Mouse (Mus musculus) liver, embryonic 16.5 days (tissue): ENCODE results near the gene Ptprn. TPM values are rescaled to one million over a fixed set of nuclear protein-coding genes. Genes with fewer than 3 reads are reported as not detected.

Experiments used
- ATAC-seq: fragments of 200-750 bp; cut with Nextera tagmentation; 2 replicates; pipeline ENCODE4 v1.8.0; 2017; ENCODE audit warnings: low read depth, mild to moderate bottlenecking, moderate number of reproducible peaks, moderate library complexity
- H3K27ac ChIP-seq: fragments of 300-500 bp; sonication (generic); 2 replicates; pipeline ENCODE4 v1.5.1; 2014; ENCODE audit warnings: mild to moderate bottlenecking, low read length
- H3K27me3 ChIP-seq: fragments of 300-500 bp; sonication (generic); 2 replicates; pipeline ENCODE4 v1.6.1; 2014; ENCODE audit warnings: low read depth, low read length, mixed read lengths; ENCODE audit not compliant: control insufficient read depth, insufficient read depth
- H3K36me3 ChIP-seq: fragments of 300-500 bp; sonication (generic); 2 replicates; pipeline ENCODE4 v1.6.1; 2014; ENCODE audit warnings: mild to moderate bottlenecking; ENCODE audit not compliant: control insufficient read depth, insufficient read depth
- H3K4me1 ChIP-seq: fragments of 300-500 bp; sonication (generic); 2 replicates; pipeline ENCODE4 v1.6.1; 2014; ENCODE audit warnings: low read depth, low read length, mixed read lengths; ENCODE audit not compliant: control insufficient read depth
- H3K4me2 ChIP-seq: fragments of 300-500 bp; sonication (generic); 2 replicates; pipeline ENCODE4 v1.6.1; 2014; ENCODE audit warnings: low read depth, low read length, mixed read lengths
- H3K4me3 ChIP-seq: fragments of 300-500 bp; sonication (generic); 2 replicates; pipeline ENCODE4 v1.5.1; 2014; ENCODE audit warnings: low read depth, mild to moderate bottlenecking, low read length
- H3K9ac ChIP-seq: fragments of 300-500 bp; sonication (generic); 2 replicates; pipeline ENCODE4 v1.6.1; 2014; ENCODE audit warnings: low read depth, low read length
- H3K9me3 ChIP-seq: fragments of 300-500 bp; sonication (generic); replicated peaks from 2 replicates; pipeline ENCODE4 v1.6.1; 2016; ENCODE audit warnings: low read length; ENCODE audit not compliant: control insufficient read depth
- WGBS: fragments of 180-500 bp; shearing (Covaris S2); extraction: QIAGEN DNeasy Blood & Tissue Kit; methylation state at CpG from one replicate; pipeline ENCODE4 v1.1.7; 2014; ENCODE audit not compliant: insufficient replicate concordance; 5-methylcytosine and 5-hydroxymethylcytosine counted together
- polyA plus RNA-seq: library from polyadenylated mRNA; unstranded; fragments of >200 nt; fragmentation: Nextera tagmentation; extraction: Ambion mirVana; gene quantifications from 2 replicates; pipeline ENCODE4 v1.2.1, GENCODE M21; 2015

Gene Ptprn
- polyA plus RNA-seq, 1 experiment from 2014 or later, result 0.11 TPM

DNA sequence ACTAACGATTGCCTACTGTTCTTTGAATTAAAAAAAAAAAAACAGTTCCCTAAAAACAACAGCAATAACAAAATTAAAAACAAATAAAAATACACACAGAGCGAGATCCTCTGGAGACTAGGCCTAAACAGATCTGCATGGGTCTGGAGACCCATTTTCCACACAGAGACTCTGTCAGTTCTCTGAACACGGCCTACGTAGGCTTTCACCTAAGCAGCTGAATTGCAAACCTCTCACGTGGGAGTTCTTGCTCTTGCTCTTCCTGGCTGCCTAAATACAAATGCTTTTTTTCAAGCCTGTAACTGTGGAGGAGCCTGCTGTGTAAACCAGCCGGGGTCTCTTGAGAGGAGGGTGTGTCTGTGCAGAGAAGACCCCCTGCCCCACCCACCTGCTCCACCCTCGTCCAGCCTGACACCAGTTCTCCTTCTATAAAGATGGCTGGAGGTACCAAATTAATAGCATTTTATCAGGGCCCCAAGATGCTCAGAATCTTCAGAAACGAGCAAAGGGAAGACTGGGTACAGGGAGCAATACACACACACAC, 25.7 kb upstream of the Ptprn start:
- H3K4me2 ChIP-seq, result no peak overlapping the region
- no peaks in the 10 kb centered on the region for H3K9me3 ChIP-seq
- H3K27ac ChIP-seq, result no peak overlapping the region
- no peaks in the 10 kb centered on the region for H3K36me3 ChIP-seq
- H3K4me1 ChIP-seq, result no peaks in the 10 kb centered on the region
- ATAC-seq, result no peak
- 46% methylated on average over 8 of the region's 8 CpGs for WGBS
- no peaks in the 10 kb centered on the region for H3K27me3 ChIP-seq
- H3K9ac ChIP-seq, result no peak overlapping the region
- H3K4me3 ChIP-seq, result no peak overlapping the region

GRCm38 (mm10) chr1:75289376-75289775, 25.1 kb upstream of the Ptprn start:
- WGBS, result 27% methylated on average over 7 of the region's 7 CpGs
- no peak for ATAC-seq

DNA sequence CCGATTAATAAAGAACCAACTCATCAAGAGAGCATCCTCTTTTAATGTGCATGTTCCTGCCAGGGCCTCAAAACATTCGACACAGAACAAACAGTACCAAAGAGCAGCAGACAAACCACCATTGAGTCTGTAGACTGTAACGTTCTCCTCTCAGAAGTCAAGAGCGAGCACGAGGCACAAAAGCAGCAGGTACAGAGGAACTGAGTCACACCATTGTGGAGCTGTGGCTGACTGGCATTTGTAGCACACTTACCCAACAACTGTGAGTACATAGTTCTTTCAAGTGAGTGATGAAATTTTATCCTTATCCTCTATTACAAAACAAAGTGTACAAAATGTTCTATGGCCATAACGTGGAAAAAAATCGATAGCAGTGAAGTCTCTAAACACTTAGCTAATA, 20.6 kb upstream of the Ptprn start:
- Histone ChIP-seq H3K27me3 (no peaks in the 10 kb centered on the region), H3K4me1 (no peaks in the 10 kb centered on the region), H3K27ac (no peak overlapping the region), H3K36me3 (no peaks in the 10 kb centered on the region), H3K9ac (no peak overlapping the region), H3K4me3 (no peak overlapping the region), H3K4me2 (no peak overlapping the region), H3K9me3 (no peaks in the 10 kb centered on the region)
- ATAC-seq, result no peak
- WGBS, result 60% methylated on average over 7 of the region's 7 CpGs

More at GRCm38 (mm10) chr1:75289376-75289775, 25.1 kb upstream of the Ptprn start:
- Histone ChIP-seq H3K27ac (no peak overlapping the region), H3K4me3 (no peak overlapping the region), H3K9me3 (no peaks in the 10 kb centered on the region), H3K9ac (no peak overlapping the region), H3K4me2 (no peak overlapping the region), H3K4me1 (no peaks in the 10 kb centered on the region), H3K27me3 (no peaks in the 10 kb centered on the region), H3K36me3 (no peaks in the 10 kb centered on the region)

GRCm38 (mm10) chr1:75283017-75283416, 18.7 kb upstream of the Ptprn start:
- H3K9ac ChIP-seq, result no peak overlapping the region
- H3K9me3 ChIP-seq, result no peaks in the 10 kb centered on the region
- no peak overlapping the region for H3K4me2 ChIP-seq
- H3K36me3 ChIP-seq, result no peaks in the 10 kb centered on the region
- ATAC-seq, result no peak
- 57% methylated on average over 5 of the region's 5 CpGs for WGBS
- H3K4me3 ChIP-seq, result no peak overlapping the region
- H3K27me3 ChIP-seq, result no peaks in the 10 kb centered on the region; the same call in none of the 2 replicates
- no peak overlapping the region for H3K27ac ChIP-seq
- no peaks in the 10 kb centered on the region for H3K4me1 ChIP-seq

- ATAC-seq, result no peak
- Histone ChIP-seq H3K4me3 (no peak within 1 kb of the TSS), H3K4me2 (no peak within 1 kb of the TSS), H3K27me3 (peaks cover 3% of the 10 kb centered on the region), H3K9ac (no peak within 1 kb of the TSS), H3K36me3 (no peaks in the 10 kb centered on the region), H3K27ac (no peak within 1 kb of the TSS), H3K9me3 (no peaks in the 10 kb centered on the region), H3K4me1 (no peaks in the 10 kb centered on the region)
- 6% methylated on average over 13 of the region's 13 CpGs for WGBS
Observed at GRCm38 (mm10) chr1:75278228-75278627, 13.9 kb upstream of the Ptprn start, which contains the start of gene Resp18. Resp18 (minus strand) TSS chr1:75278415.

DNA sequence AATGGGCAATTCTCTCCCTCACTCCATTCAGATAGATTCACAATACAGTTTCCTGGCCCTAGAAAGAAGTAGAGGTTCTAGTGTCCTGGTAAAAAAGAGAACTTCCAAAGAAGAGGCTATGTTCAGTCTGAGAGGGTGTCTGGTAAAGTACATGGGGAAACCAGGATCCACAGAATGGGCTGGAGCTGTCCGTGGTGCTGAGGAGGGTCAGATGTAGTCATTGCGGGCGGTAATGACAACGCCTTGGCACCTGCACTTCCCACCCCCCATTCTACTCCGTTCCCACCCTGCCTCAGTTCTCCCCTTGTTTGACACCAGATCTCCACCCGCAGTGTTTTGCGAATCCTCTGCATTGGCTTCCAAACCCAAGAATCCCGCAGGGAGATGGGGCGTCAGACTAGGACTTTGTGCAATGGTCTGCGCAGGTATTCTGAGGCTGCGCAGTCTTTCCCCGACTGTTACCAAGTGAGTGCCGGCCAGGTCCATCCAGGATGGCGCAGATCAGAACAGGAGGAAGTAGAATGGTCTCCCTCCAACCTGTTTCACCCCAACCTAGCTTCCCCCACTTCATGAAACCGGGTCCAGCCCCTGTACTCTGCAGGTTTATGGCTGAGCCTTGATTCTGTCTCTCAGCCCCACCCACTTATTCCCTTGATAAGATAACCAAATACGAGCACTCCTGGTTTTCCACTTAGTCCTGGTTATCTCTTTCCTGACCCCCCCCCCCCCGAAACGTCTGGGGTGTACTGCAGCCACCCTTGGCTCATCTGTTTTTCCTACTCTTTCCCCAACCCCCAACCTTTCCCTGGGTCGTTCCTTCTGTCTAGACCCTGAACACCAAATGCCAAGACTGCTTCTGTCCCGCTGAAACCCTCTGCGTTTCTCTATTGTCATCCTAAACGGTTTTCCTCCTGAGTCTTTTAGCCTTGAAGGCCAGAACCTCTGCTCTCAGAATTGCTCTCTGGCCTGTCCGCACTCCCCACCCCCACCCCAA, 13.2 kb upstream of the Ptprn start:
- H3K27me3 ChIP-seq, result peaks cover 3% of the 10 kb centered on the region
- no peaks in the 10 kb centered on the region for H3K4me1 ChIP-seq
- H3K9ac ChIP-seq, result no peak overlapping the region
- no peak overlapping the region for H3K27ac ChIP-seq
- ATAC-seq, result no peak
- H3K4me2 ChIP-seq, result no peak overlapping the region
- no peaks in the 10 kb centered on the region for H3K9me3 ChIP-seq
- H3K36me3 ChIP-seq, result no peaks in the 10 kb centered on the region
- WGBS, result 7% methylated on average over 23 of the region's 23 CpGs
- H3K4me3 ChIP-seq, result no peak overlapping the region

DNA sequence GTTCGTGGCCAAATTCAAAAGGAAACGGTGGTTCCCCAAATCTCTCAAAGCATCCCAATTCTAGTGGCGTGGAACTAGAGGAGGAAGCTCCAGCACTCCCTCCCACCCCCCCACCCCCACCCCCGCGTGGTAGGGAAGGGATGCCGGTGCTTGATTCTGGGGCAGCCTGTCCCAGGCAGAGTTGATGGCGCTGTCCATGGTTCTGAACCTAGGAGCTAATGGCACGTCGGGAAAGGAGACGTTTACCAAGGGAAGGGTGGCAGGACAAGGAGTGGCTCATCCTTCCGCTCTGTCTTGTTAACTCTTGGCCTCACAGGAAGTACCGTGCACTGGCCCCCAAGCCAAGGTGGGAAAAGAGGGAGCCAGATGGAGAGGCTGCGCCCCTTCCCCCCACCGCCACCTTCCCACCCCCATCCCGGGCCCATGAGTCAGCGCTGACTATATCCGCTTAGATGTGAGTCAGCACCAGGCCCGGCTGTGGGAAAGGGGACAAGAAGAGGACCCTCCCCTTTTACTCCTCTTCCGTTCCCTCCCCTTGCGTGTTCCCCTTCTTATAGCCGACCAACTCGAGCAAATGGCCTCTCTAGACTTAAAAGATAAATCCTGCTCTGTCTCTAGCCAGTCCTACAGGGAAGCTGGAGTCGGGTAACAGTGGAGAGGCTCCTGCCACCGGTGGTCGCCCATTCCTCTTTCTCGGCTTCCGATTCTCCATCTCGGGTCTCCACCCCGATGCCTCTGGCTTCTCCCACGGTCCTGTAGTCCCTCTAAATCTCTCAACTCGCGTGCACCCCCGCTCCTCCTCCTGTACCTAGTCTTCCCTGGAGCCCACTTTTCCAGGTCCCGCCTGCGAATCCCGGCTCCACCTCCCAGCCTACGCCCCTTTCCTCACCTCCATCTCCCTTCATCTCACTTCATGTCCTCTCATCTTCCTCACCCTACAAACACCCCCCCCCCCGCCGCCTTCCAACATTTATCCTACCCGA, 1.0 kb downstream of the Ptprn start:
- 2% methylated on average over 39 of the region's 40 CpGs for WGBS
- Histone ChIP-seq H3K27ac (no peak overlapping the region), H3K4me3 (no peak overlapping the region), H3K4me2 (no peak overlapping the region), H3K4me1 (no peaks in the 10 kb centered on the region), H3K9ac (no peak overlapping the region), H3K27me3 (peaks cover 28% of the 10 kb centered on the region), H3K9me3 (no peaks in the 10 kb centered on the region), H3K36me3 (no peaks in the 10 kb centered on the region)
- no peak for ATAC-seq

- H3K4me1 ChIP-seq, result no peaks in the 10 kb centered on the region
- peaks cover 28% of the 10 kb centered on the region for H3K27me3 ChIP-seq
- H3K9ac ChIP-seq, result no peak overlapping the region
- H3K4me3 ChIP-seq, result no peak overlapping the region
- no peak overlapping the region for H3K27ac ChIP-seq
- no peaks in the 10 kb centered on the region for H3K9me3 ChIP-seq
- no peak overlapping the region for H3K4me2 ChIP-seq
- no peaks in the 10 kb centered on the region for H3K36me3 ChIP-seq
- no peak for ATAC-seq
Observed at GRCm38 (mm10) chr1:75261278-75261677, 3.0 kb downstream of the Ptprn start.
